Mouse (Mus musculus) gastrocnemius, adult 18-20 months (tissue): ENCODE results near the gene Gm45234. TPM values are rescaled to one million over a fixed set of nuclear protein-coding genes. Genes with fewer than 3 reads are reported as not detected.
A peak's percentile ranks its signal among the peaks of the same experiment; 100 is the strongest.

Source experiments
- DNase-seq: peaks from one replicate; pipeline ENCODE4 v3.0.0; 2021; ENCODE audit warnings: low spot score
- total RNA-seq, 2 experiments: library from RNA; stranded (reverse); gene quantifications; 2 replicates each; pipeline ENCODE4 v1.2.3; 2021

Gene Gm45234
- total RNA-seq, 2 experiments from 2014 or later = not detected

DNA sequence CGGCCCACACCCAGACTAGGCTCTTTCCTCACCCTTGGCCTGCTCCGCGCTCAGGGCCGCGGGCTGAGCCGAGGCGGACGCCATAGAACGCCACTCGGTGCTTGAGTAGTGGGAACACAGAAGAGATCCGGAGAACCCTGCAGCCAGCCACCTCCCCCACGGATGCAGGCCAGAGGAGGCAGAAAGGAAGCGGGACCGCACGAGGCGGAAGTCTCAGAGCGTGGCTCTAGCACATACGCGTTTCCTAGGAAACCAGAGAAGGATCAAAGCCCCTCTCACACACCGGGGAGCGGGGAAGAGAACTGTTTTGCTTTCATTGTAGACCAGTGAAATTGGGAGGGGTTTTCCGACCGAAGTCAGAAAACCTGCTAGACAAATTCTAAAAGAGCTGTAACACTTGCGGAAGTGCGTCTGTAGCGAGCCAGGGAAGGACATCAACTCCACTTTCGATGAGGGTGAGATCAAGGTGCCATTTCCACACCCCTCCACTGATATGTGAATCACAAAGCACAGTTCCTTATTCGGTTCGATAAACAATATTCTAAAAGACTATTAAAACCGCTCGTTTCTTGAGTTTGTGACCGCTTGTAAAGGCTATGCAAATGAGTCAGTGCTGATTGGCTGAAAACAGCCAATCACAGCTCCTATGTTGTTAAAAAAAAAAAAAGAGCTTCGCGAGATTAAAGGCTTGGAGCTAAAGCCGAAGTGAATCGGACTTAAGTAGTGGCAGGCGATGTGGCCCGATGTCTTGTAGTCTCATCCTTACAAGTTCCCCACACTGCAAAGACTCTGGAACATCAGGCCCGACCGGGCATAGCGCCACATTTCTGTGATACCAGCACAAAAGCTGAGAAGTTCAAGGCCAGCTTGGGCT, 14.7 kb downstream of the Gm45234 start, which contains the start of gene Grcc10:
Gene Grcc10, minus strand, starts transcription at position 487 of the 874 bp plus-strand sequence.
- DNase-seq = peak; percentile 84

DNA sequence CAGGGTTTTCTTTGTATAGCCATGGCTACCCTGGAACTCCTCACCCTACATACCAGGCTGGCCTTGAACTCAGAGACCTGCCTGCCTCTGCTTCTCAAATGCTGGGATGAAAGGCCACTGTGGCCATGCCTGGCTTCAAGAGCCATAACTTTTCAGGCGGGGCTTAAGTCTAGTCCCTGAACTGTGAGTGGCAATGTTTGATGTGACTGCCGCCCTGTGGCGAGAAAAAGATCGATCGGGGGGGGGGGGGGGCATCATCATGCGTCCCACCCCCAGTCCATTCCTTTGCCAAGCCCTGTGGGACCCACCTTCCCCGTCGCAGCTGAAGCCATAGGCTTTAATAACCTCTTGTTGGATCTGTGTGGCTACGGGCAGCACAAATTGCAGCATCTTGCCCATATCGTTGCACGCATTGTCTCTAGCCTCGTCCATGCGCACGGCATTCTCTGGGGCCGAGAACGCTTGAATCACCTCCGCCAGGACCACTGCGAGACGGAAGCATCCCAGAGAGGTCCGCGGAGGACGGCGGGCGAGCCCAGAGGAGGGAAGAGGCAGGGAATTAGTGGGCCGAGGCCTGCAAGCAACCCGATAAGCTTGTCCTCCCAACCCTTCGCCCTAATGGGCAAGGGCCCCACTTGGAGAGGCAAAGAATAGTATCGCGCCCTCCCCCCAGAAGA, 15.5 kb downstream of the Gm45234 start:
- DNase-seq = peak; percentile 50

DNA sequence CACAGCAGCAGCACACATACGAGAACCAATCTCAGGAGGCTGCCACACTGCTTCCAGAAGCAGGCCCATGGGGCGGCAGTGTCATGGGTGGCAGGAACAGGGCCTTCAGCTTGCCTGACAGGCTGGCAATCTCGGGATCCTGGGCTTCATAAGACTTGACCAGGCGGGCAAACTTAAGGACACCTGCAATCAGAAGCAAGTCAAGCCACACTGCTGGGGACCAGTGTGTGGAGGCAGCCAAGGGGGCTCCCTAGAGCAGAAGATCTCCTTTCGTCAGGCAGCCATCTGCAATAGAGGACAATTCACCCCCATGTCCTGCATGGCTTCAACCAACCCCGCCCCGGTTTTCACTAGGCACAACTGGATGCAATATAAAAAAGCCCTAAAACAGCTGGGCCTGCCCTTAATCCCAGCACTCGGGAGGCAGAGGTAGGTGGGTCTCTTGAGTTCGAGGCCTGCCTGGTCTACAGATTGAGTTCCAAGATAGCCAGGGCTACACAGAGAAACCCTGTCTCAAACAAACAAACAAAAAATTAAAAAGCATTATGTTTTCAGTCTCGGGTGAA, 16.5 kb downstream of the Gm45234 start:
- no peak for DNase-seq

DNA sequence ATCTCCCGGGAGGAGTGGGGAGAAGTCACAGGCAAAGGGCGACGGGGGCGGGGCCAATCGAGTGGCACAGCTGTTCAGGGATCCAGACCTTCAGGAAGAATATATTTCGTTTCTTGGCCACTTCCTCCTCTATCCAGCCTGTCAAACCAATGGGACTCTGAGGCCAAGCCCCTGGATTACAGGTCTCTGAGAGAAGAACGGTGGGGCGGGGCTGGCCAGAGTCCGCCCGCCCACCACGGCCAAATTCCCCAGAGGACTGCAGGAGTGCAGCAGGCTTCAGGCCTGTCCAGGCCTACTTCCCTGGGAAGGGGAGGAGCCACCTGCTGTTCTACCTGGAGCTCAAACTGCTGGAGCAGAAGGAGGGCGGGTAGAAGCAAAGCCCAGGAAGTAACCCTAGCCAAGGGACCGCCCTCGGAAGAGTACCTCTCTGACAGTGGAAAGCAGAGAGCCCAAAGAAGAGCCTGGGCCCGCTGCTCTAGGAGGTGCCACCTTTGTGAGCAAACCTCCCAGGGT, 17.3 kb downstream of the Gm45234 start, which contains the start of gene Ptpn6:
Gene Ptpn6, minus strand, starts transcription at position 204 of the 513 bp plus-strand sequence.
- no peak for DNase-seq

DNA sequence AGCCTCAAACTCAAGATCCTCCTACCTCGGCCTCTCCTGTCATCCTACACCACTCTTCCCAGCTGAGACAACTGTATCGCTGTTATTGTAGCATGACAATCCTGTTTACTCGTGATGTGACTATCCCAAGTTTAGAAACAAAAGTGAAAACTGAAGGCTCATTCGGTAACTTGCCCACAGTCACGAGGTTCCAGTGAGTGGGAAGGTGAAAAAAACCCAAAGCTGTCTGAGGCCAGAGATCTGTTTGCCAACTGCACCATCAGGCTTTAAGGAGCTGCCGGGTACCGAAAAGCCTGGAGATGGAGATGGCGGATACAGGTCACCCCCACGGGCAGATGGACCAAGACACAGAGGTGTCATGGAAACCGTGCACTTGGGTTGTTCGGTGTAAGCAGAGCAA, 18.8 kb downstream of the Gm45234 start:
- DNase-seq = no peak

DNA sequence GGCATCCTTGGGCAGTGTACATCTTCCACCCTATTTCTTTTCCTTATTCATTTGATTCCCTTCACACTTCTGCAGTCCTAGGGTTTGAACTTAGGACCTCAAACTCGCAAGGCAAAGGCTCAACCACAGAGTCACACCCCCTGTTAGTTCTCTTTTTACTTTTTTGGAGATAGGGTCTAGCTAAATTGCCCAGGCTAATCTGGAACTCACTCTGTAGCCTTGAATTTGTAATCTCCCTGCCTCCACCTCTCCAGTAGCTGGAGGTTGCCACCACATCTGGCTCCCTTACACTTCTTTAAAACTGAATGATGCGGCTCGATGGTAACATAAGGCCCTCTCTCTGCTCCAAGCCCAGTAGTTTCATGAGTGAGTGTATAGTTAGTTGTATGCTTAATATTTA, 21.4 kb downstream of the Gm45234 start:
- no peak for DNase-seq

DNA sequence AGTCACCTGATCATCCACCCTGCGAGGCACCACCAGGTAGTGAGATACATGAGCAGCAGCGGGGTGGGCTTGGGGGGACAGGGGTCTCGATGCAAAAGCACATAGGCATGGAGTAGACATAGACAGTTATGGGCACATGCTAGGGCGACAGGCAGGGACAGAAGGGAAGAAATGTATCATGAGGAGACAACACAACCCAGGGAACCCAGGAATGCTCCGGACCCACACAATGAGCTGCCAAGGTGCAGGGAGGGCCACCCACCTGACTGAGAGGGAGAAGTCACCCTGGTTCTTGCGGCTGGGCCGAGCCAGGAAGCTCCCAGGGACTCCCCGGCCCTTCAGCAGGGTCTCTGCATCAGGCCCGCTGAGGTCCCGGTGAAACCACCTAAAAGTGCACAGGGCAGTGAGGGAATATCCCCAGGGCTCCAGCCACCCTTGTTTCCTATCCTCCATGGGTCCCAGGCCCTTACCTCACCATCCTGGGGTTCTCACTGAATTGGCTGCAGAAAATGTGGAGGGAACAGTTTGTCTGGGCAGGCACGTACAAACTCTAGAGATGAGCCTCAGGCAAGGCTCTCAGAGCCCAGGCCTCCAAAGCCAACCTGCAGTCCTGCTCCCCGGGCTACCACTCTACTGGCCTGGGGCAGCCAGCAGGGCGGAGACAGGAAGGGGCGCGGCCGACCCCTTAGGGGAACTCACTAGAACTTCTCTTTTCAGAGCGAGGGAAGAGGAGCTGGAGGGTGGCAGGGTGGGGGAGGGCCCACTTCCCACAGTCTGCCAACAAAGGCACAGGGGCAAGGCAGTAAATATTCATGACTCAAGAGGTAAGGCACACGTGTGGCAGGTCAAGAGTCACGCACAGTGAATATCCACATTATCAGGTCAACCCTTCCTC, 23.1 kb downstream of the Gm45234 start:
- DNase-seq = no peak

DNA sequence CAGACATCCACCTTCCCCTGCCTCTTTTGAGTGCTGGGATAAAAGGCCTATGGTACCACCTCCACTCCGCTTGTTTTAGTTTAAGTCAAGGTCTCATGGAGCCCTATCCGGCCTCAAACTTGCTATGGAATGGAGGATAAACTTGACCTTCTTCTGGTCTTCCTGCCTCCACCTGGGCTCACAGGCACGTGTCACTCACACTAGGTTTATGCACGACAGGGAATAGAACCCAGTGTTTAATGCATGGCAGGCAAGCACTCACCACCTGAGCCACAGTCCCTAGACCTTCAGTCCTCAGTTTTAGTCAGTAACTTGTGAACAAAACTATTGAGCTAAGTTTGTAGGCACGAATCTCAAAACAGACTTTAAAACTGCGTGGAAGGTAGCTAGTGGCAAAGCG, 24.8 kb downstream of the Gm45234 start:
- no peak for DNase-seq

DNA sequence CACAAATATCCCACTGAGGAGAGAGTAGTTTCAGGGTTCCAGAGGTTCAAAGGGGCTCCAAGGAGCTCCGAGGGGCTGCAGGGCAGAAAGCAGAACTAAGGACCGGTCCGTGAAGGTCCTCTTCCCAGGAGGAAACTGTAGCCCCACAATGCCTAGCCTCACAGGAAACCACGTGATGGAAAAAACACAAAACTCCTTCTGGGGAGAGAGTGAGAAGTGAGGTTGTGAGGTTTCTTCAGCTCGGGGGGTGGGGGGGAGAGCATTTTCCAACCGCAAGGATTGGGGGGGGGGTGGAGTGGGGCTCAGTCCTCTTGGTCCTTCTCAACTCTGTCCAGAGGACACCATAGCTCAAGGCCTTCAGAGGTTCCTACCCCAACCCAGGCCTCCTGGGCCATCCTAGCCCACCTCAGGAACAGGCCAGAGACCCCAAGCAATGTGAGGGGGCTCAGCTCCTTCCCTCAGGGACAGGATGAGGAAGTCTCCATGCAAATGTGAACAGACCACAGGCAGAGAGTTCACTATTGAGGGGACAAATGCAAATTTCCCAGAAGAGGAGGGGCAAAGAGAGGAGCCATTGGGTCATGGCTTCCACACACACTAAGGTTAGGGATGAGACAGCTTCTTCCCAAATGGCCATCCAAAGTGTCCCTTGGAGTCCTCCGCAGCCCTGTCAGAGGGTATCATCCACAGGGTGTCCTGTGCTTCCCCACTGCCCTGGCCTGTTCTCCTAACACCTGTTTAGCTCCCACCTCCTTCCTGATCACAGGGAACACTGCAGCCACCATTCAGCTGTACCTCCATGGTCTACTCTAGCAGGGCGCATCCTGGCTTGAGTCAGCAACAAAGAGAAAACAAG, 25.7 kb downstream of the Gm45234 start:
- no peak for DNase-seq

DNA sequence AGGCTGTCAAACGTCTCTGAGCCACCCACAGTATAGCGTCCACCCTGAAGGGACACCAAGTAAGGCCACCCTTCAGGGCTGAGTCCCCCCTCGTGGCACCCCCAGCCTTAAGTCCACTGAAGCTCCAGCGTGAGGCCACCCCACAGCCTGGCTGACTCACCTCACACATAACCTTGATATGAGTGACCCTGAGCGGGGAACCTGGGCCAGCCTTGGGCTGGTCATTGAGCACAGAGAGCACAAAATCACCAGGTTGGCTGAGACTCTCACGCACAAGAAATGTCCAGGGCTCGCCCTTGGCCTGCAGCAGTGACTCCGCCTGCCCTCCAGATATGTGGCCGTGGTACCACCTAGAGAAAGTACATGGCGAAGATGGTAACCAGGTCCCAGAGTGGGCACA, 27.2 kb downstream of the Gm45234 start:
- DNase-seq = no peak

DNA sequence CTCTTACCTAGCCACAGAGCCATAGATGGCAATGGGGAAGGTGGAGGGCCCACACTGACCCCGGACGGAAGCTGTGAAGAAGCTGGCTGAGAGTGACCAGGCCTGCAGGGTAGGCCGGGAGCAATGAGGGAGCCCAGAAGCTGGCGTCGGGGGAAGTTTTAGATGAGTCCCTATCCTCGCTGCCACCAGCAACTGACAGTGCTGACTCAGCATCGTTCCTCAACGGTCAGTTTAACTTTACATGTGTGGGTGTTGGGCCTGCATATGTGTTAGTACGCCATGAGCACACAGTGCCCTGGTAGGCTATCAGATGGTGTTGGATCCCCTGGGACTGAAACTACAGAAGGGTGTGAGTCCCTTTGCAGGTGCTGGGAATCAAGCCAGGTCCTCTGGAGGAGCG, 31.3 kb downstream of the Gm45234 start:
- DNase-seq = no peak

DNA sequence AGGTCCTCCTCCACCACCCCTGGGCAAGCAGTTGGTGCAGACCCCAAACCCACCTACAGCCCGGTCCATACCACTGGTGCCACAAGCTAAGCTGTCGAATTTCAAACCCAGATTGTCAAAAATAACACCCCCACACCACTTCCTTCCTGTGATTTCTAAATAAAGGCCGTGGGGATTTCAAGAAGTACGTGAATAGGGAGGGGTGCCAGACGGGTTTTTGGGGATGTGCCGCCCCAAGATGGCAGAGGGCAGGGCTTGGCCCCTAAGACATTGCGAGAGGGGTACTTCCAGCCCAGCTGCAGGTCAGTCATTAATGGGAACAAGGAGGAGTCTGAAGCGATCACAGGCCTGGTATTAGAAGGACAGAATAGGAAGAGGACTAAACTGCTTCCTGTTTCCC, 32.3 kb downstream of the Gm45234 start:
- no peak for DNase-seq

DNA sequence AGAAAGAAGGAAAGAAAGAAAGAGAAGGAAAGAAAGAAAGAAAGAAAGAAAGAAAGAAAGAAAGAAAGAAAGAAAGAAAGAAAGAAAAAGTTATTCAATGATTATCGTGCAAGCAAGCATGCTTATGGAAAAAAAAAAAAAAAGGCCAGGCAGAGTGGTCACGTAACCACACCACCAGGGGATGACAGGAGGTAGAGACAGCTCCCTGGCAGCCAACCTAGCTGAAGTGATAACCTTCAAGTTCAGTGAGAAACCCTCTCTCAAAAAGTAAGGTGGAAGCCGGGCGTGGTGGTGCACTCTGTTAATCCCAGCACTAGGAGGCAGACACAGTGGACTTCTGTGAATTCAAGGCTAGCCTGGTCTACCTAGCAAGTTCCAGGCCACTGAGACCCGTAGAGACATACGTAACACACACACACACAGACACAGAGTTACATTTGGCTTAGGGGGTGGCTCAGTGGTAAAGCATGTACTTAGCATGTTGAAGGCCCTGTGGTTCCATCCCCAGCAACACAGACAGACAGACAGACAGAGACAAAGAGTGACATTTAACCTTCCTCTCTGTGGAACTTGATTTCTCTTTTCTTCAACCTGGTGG, 32.8 kb downstream of the Gm45234 start:
- no peak for DNase-seq

DNA sequence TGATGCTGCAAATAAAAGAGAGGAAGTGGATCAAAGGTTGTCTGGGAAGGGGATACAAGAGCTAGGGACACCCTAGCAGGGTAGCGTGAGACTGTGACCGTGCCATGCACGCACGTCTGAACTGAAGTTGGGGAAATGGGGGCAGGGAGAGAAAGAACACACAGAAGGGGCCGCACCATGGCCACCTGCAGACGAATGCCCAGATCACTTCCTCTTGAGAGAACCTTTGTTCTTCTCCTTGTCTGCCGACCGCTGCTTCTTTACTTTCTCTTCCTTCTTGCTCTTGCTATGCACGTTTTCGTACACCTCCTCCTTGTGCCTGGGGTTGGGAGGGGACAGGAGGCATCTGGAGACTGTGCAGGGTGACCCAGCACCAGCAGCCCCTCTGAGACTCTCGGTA, 34.9 kb downstream of the Gm45234 start:
- DNase-seq = no peak

DNA sequence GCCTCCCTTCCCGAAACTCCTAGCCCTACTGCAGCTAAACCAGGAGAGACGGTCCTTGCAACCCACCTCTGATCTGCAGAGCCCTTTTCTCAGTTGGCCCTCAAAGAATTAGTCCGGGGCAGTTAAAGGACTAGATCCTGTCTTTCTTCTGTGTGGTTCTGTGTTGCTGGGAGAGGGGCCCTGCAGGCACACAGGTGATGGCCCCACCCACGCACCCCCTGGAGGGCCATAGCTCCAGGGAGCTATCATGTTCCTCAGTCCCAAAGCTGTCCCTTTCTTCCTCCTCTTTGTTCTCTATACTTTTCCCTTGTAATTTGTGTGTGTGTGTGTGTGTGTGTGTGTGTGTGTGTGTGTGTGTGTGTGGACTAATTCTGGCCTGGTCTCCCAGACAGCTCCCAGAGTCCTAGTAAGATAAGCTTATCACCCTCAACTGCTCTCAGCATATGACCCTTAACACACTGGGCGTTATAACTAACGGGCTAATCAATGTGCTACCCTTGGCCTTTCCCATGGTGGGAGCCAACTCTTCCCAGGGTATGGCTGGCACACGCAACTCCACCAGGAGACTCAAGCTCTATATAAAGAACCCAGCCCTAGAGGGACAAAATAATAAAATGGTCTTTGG, 36.4 kb downstream of the Gm45234 start:
- DNase-seq = no peak

DNA sequence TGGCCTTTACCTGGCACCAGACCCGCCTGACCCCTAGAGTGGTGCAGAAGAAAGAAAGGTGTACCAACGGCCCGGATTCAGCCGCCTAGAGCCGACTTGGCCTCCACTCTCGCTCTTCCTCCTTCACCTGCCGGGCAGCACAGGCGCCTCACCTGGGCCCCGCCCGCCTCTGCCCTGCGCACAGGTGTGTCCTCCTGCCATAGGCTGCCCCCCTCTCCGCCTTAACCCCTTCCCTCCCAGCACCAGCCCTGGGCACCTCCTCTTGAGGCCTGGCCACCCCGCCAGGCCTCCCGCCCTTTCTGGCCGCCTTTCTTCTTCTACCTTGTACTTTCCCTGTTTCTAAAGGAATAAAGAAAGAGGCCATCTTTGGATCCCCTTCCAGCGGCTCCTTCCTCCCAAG, 37.1 kb downstream of the Gm45234 start:
- no peak for DNase-seq

DNA sequence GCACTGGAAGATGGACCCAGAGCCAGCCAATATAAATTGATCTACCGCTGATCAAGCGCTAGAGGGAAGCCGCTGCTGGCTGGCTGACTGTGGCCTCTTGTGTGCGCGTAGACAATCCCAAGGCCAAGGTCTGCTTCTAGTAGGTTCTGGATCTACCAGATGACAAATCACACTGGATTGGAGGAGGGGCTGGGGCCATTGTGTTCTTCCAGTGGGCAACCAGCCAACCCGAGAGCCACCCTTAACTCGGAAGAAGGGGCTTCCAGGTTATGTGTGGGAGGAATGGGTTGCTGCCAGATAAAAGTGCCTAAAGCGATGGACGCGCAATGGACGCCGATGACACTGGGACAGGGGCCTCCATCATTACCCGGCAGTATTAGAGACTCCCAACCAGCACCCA, 37.9 kb downstream of the Gm45234 start:
- DNase-seq = no peak

DNA sequence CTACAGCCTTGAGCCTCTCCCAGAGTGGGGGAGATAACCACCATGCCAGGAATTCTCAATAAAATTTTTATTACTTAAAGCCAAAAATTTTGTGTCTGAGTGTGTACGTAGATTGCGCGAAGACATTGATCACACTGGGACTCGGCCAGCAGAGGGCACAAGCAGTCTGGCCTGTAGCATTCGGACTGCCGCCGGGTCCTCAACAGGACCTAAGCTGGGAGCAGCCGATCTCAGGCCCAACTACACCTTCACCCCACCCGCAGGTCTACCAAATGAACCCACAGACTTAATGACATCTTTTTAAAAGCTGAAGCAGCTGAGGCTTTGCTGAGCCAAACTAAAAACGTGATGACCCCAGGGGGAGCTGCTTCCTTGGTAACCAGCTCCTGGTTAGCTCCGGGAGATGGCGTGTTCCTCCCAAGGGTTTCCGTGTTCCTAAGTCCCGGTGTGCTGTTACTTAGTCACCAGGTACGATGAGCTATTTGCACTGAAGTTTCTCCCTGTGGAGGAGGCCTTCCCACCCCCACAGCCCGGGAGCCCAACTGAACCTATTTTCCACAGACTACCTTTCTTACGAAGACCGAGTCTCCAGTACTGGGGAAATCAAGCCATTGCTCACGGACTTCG, 38.8 kb downstream of the Gm45234 start:
- no peak for DNase-seq

DNA sequence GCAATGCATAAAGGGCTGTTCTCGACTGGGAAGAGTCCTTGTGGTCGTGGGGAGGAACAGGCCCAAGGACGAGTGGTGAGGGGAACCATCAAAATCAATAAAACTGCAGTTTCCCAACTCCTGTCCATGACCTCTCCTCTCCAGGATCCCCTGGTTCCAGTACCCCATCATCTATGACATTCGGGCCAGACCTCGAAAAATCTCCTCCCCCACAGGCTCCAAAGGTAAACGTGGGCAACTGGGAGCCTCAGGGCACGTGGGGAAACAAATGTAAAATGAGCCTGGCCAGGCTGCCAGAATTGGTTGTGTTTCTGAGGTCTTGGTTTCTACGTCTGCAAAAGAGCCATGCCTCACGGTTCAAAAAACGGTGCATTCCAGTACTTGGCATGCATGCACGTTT, 42.9 kb downstream of the Gm45234 start:
- no peak for DNase-seq
